Mouse (Mus musculus) heart, postnatal 10 days (tissue): ENCODE data around the gene Trmu. TPM values are rescaled to one million over a fixed set of nuclear protein-coding genes. Genes with fewer than 3 reads are reported as not detected.
"Not testable (repeated sequence)": the region's sequence is repeated elsewhere in the genome, so short reads cannot be mapped to it uniquely, and the experiment has no call there.

Source experiments
- DNase-seq, 2 experiments: peaks; one replicate each; pipeline ENCODE4 v3.0.0; 2021
- intact Hi-C: fragments of 180-260 bp; cut with DNase I; formaldehyde crosslinking; loops from one replicate; pipeline ENCODE4 v1.15.1; 2025
- total RNA-seq, 2 experiments: library from RNA; stranded (reverse); gene quantifications; 2 replicates each; pipeline ENCODE4 v1.2.3; 2021

Trmu gene
- 10 to 100 TPM; 30.5 to 32.9 TPM for total RNA-seq

- intact Hi-C loops = loop anchor here (2.0 kb wide), 1 partner anchor 20 kb away; the partner anchor contains the start of gene Gtse1
- DNase-seq = peak; percentile 92 to 93
Observed at GRCm38 (mm10) chr15:85878848-85879497, at the start of gene Trmu. Trmu (plus strand) TSS chr15:85879312.

- intact Hi-C loops = no loop called here
- DNase-seq = no peak
Observed at GRCm38 (mm10) chr15:85829470-85829869, 49.6 kb upstream of the Trmu start.

GRCm38 (mm10) chr15:85831954-85832590 is 47.0 kb upstream of the Trmu start, which contains the start of gene Ttc38:
Ttc38 (plus strand) TSS chr15:85832306.
- DNase-seq = peak; percentile 81 to 87
- intact Hi-C loops = no loop called here

DNA sequence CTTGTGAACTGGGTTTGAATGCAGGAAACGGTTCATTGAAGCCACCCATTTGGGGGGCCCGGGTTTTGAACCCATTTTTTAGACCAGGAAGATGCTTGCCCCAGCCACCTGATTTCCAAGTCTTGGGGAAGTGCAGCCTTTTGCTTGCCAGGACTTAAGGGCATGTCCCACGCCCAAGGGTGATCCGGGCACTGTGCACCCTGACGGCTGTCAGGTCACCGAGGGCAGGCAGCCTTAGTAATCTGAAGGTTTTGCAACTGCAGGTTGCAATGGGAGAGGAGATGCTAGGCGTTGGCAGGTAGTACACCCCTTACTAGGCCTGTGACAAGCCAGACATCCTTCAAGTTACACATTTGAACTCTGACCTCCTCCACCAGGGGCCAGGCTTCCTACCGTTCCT is 46.5 kb upstream of the Trmu start:
- DNase-seq = no peak
- intact Hi-C loops = no loop called here

GRCm38 (mm10) chr15:85835335-85835734 is 43.8 kb upstream of the Trmu start:
- DNase-seq = no peak
- intact Hi-C loops = no loop called here

DNA sequence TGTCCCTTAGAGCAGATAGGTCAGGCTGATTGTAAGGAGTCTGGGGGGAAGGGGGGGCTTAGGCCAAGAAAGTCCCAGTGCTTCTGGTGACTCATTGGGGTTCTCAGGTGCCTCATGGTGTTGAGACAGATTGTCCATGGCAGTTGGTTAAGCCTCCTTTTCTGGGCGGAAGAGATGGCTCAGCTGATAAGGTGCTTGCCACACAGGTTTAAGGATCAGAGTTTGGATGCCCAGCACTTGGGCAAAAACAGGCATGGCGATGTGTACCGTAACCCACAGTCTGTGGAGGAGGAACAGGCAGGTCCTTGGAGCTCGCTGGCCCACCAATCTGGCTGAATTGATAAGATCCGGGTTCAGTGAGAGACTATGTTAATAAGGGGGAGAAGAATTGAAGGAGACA is 42.2 kb upstream of the Trmu start:
- intact Hi-C loops = no loop called here
- no peak for DNase-seq

- peak; percentile 14 to 61 for DNase-seq
- intact Hi-C loops = no loop called here
Observed at GRCm38 (mm10) chr15:85840983-85841382, 38.1 kb upstream of the Trmu start.

DNA sequence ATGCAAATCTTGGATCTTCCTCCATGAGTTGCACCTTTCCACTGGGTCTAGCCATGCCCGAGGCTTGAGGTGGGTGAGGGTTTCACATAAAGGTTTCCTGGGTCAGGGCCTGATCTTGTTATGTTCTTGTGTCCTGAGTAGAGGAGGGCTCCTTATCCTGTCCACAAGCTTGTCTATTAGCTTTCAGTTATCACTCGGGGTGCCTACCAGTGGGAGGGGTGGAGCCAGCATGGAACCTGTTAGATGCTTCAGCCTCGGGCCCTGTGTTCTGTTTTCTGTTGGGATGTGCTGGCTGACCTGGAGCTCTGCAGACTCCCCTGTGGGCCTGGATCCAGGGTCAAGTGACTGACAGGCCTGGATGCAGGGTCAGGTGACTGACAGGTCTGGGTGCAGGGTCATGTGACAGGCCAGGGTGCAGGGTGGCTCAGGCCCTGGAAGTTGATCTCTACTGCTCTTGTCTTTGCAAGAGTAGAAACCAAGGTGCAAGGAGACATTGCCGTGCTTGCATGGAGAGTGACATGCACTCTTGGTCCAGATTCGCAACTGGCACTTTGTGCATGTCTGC is 37.2 kb upstream of the Trmu start:
- no peak for DNase-seq
- intact Hi-C loops = no loop called here

DNA sequence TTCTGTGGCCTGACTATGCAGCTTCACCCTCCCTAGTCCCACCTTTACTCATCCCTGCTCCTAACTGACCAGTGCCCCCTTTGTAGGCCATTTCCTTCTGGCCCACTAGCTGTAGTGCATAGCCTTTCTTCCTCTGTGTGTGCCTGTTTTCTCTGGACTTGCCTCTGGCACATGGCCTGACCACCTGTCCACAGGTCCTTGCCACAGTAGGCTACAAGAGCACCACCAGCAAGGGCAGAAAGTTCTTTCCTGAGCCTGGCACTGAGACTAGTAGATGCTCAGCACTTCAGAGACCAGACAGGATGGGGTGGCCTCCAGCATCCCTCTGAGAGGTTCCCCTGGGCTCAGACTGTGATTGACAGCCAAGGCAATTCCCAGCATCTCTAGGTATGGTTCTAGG is 34.0 kb upstream of the Trmu start:
- no peak for DNase-seq
- intact Hi-C loops = no loop called here

DNA sequence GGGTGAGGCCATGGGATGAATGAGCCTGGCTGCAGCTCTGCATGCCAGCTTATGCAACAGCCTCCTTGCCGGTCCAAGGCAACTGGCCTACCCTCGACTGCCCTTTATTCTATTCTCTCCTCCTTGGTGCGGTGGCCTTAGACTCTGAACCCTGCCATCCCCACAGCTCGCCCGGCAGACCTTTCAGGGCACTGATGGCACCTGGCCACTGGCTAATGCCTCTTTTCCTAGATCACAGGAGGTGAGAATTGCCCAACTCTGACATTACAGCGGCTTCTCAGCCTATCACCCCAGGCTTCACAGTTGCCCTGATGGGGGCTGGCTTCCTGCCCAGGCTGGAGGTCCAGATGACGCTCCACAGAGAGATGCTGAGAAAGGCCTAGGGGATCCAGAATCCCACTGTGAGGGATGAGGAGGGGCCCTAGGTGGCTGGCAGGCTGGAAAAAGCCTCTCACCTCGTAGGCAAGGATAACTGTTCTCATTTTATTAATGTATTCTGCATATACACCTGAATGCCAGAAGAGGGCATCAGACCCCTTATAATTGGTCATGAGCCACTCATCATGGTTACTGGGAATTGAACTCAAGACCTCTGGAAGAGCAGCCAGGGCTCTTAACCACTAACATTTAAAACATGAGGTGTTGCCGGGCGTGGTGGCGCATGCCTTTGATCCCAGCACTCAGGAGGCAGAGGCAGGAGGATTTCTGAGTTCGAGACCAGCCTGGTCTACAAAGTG is 27.3 kb upstream of the Trmu start:
- no peak for DNase-seq
- intact Hi-C loops = no loop called here

- intact Hi-C loops = loop anchor here (2.0 kb wide), 1 partner anchor 20 kb away; the partner anchor contains the start of gene Trmu
- no peak for DNase-seq
Observed at GRCm38 (mm10) chr15:85858980-85859489, 20.1 kb upstream of the Trmu start.

GRCm38 (mm10) chr15:85859490-85860031 is 19.6 kb upstream of the Trmu start, which contains the start of gene Gtse1:
Gtse1 (plus strand) TSS chr15:85859745.
- intact Hi-C loops = loop anchor here (2.0 kb wide), 1 partner anchor 19 kb away; the partner anchor contains the start of gene Trmu
- peak; percentile 97 to 98 for DNase-seq

DNA sequence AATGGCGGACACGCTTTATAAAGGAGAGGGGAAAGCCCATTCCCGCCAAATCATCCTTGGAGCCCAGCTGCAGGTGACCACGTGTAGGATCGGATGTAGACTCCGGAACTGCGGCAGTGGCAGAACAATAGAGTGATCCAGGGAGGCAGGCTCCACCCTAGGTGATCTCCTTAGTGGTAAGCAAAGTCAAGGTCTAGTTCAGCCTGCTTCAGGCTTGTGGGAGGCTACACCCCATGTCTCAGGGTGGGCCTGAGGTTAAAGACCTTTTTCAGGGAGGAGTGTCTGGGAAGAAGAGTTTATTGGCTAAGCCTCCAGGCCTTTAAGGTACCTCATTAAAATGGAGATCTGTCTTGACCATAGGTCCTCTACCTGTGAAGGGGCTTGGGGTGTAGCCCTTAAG is 13.2 kb upstream of the Trmu start:
- intact Hi-C loops = loop anchor here (5.0 kb wide), 1 partner anchor 269 kb away; no protein-coding TSS in a partner anchor
- not testable (repeated sequence) for DNase-seq

- DNase-seq = peak; percentile 79 to 87
- intact Hi-C loops = loop anchor here (1.0 to 5.0 kb wide), 2 partner anchors 151 to 270 kb away; no protein-coding TSS in a partner anchor
Observed at GRCm38 (mm10) chr15:85867696-85868095, 11.4 kb upstream of the Trmu start.

- DNase-seq = no peak
- intact Hi-C loops = no loop called here
Observed at GRCm38 (mm10) chr15:85877336-85877735, 1.8 kb upstream of the Trmu start.

- intact Hi-C loops = loop anchor here (2.0 kb wide), 1 partner anchor 21 kb away; the partner anchor contains the start of gene Gtse1
- no peak for DNase-seq
Observed at GRCm38 (mm10) chr15:85879498-85879895, 385 bp downstream of the Trmu start.

DNA sequence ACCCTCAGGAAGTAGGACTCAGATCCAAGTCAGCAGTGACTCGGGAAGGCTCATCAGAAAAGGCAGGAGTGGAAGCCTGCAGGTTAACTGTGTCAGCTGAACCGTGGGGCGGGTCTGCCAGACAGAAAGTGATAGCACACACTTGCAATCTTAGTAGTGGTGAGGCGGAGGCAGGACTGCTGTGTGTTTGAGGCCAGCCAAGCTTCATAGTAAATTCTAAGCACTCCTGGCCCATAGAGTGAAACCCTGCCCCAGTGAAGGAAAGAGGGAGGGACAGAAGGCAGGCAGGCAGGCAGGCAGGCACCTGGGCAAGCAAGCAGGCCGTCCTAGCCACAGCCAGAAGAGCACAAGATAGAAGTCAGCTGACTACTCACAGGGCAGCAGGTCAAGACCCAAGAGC is 6.5 kb downstream of the Trmu start:
- no peak for DNase-seq
- intact Hi-C loops = no loop called here

DNA sequence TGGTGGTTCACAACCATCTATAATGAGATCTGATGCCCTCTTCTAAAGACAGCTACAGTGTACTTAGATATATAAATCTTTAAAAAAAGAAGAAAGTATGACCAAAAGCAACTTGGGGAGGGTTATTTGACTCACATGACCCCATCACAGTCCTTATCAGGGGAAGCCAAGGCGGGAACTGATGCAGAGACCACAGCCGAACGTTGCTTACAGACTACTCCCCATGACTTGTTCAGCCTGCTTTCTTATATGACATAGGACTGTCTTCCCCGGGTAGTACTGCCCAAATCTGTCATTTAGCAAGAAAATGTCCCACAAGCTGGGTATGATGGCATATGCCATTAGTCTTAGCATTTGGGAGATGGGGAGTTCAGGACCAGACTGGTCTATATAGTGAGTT is 10.1 kb downstream of the Trmu start:
- intact Hi-C loops = no loop called here
- DNase-seq = no peak

DNA sequence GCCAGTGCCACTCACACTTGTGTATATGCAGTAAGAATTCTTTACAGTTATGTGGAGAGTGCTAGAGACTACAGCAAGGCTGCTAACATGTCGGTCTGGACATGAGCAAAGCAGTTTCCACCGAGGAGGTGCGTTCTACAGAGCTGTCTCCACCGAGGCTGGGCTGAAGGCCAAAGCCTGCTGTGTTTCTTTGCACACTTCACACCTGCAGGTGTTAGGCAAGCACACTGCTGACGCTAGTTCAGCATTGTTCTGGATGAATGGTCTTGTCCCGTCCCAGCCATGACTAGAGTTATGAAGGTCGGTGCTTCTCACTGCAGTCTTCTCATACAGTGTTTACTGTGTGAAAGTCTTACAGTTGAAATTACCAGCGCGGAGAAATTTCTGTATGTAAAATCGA is 12.9 kb downstream of the Trmu start:
- DNase-seq = no peak
- intact Hi-C loops = no loop called here

GRCm38 (mm10) chr15:85892498-85893118 is 13.5 kb downstream of the Trmu start:
- intact Hi-C loops = no loop called here
- no peak for DNase-seq
